Mouse (Mus musculus) forebrain, embryonic 16.5 days (tissue): Measurements from ENCODE around the gene Pld5. TPM values are rescaled to one million over a fixed set of nuclear protein-coding genes. Genes with fewer than 3 reads are reported as not detected.

Experiments used
- ATAC-seq: fragments of 200-750 bp; cut with Nextera tagmentation; 2 replicates; pipeline ENCODE4 v1.8.0; 2017; ENCODE audit warnings: mild to moderate bottlenecking, moderate library complexity
- H3K27ac ChIP-seq: fragments of 300-500 bp; sonication (generic); 2 replicates; pipeline ENCODE4 v1.5.1; 2014; ENCODE audit warnings: low read length, control low read depth
- H3K27me3 ChIP-seq: fragments of 300-500 bp; sonication (generic); replicated peaks from 2 replicates; pipeline ENCODE4 v1.6.1; 2014; ENCODE audit warnings: low read length; ENCODE audit not compliant: control insufficient read depth, insufficient read depth
- H3K36me3 ChIP-seq: fragments of 300-500 bp; sonication (generic); 2 replicates; pipeline ENCODE4 v1.6.1; 2014; ENCODE audit not compliant: control insufficient read depth, insufficient read depth
- H3K4me1 ChIP-seq: fragments of 300-500 bp; sonication (generic); replicated peaks from 2 replicates; pipeline ENCODE4 v1.6.1; 2014; ENCODE audit warnings: low read length; ENCODE audit not compliant: control insufficient read depth, insufficient read depth
- H3K4me2 ChIP-seq: fragments of 300-500 bp; sonication (generic); 2 replicates; pipeline ENCODE4 v1.6.1; 2014; ENCODE audit warnings: mild to moderate bottlenecking, low read length, control low read depth
- H3K4me3 ChIP-seq: fragments of 300-500 bp; sonication (generic); replicated peaks from 2 replicates; pipeline ENCODE4 v1.5.1; 2014; ENCODE audit warnings: mild to moderate bottlenecking, low read length, control low read depth
- H3K9ac ChIP-seq: fragments of 300-500 bp; sonication (generic); replicated peaks from 2 replicates; pipeline ENCODE4 v1.6.1; 2014; ENCODE audit warnings: low read depth, low read length, control low read depth
- H3K9me3 ChIP-seq: fragments of 300-500 bp; sonication (generic); 2 replicates; pipeline ENCODE4 v1.6.1; 2016; ENCODE audit warnings: low read length; ENCODE audit not compliant: control insufficient read depth
- WGBS: fragments of 180-500 bp; shearing (Covaris S2); extraction: QIAGEN DNeasy Blood & Tissue Kit; methylation state at CpG from one replicate; pipeline ENCODE4 v1.1.7; 2014; 5-methylcytosine and 5-hydroxymethylcytosine counted together
- polyA plus RNA-seq: library from polyadenylated mRNA; unstranded; fragments of >200 nt; fragmentation: Nextera tagmentation; extraction: Ambion mirVana; gene quantifications from 2 replicates; pipeline ENCODE4 v1.2.1, GENCODE M21; 2015

Pld5 gene
- polyA plus RNA-seq, 1 experiment from 2014 or later: 1.6 TPM

DNA sequence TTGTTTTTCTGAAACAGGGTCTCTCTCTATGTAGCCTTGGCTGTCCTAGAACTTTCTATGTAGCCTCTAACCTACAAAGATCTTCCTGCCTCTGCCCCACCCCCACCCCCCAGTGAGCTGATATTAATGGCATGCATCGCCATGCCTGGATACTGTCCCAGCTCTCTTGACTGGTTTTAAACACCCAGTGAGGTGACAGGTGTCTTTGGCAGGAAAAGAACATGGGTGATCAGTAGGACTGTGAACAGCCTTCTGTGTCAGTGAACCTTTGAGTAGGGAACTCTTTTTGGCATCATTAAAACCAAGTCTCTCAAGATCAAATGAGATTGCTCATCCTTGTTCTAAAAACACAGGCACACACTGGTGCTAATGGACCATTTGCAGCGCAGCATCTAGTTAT lies 313.3 kb downstream of the Pld5 start:
- no peaks in the 10 kb centered on the region for H3K36me3 ChIP-seq
- H3K4me3 ChIP-seq: no peak overlapping the region
- WGBS: 85% methylated on average over 2 of the region's 2 CpGs
- no peak overlapping the region for H3K4me2 ChIP-seq
- H3K27me3 ChIP-seq: no peaks in the 10 kb centered on the region
- H3K4me1 ChIP-seq: no peaks in the 10 kb centered on the region
- no peak overlapping the region for H3K27ac ChIP-seq
- H3K9me3 ChIP-seq: no peaks in the 10 kb centered on the region
- no peak for ATAC-seq
- no peak overlapping the region for H3K9ac ChIP-seq

DNA sequence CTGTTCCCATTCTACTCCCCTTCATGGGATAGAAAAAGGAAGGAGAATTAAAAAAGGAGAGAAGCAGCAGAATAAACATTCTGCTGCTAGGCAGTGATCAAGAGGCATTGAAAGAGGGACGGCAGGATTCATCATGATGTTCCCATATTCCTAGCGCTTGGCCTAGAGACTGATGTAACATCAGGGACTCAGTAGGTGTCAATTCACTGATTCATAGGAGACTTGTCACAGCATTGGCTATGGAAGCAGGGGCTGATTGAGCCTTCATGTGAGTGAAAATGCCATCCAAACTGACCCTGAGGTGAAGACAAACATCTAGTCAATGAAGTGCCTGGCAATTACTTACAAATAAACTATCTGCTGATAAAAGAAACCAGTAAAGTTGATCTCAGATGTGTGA lies 324.3 kb downstream of the Pld5 start:
- Histone ChIP-seq H3K4me3 (no peak overlapping the region), H3K4me2 (no peak overlapping the region), H3K27ac (no peak overlapping the region), H3K9ac (no peak overlapping the region), H3K9me3 (no peaks in the 10 kb centered on the region), H3K36me3 (no peaks in the 10 kb centered on the region), H3K27me3 (no peaks in the 10 kb centered on the region), H3K4me1 (no peaks in the 10 kb centered on the region)
- 91% methylated on average over 2 of the region's 2 CpGs for WGBS
- ATAC-seq: no peak

DNA sequence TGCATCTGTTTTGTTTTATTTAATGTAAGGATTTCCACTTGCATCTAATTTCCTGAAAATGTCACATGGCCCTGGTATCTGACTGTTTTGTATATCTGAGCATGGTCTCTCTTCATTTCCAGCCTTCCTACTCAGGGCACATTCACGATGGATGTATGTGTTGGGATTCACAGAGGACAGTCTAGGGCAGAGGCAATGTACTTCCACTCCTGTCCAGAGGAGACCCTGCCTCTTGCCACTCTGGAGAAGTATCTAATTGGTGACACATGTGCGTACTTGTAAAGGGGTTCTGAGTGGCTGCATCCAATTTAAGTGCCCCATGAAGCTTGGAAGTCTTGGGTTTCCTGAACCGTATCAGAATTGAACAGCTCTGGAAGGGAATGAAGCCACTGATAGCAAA lies 324.7 kb downstream of the Pld5 start:
- no peak overlapping the region for H3K4me2 ChIP-seq
- H3K36me3 ChIP-seq: no peaks in the 10 kb centered on the region
- no peaks in the 10 kb centered on the region for H3K4me1 ChIP-seq
- no peak overlapping the region for H3K9ac ChIP-seq
- no peaks in the 10 kb centered on the region for H3K9me3 ChIP-seq
- no peak overlapping the region for H3K4me3 ChIP-seq
- 93% methylated on average over 3 of the region's 3 CpGs for WGBS
- H3K27me3 ChIP-seq: no peaks in the 10 kb centered on the region
- H3K27ac ChIP-seq: no peak overlapping the region
- no peak for ATAC-seq

DNA sequence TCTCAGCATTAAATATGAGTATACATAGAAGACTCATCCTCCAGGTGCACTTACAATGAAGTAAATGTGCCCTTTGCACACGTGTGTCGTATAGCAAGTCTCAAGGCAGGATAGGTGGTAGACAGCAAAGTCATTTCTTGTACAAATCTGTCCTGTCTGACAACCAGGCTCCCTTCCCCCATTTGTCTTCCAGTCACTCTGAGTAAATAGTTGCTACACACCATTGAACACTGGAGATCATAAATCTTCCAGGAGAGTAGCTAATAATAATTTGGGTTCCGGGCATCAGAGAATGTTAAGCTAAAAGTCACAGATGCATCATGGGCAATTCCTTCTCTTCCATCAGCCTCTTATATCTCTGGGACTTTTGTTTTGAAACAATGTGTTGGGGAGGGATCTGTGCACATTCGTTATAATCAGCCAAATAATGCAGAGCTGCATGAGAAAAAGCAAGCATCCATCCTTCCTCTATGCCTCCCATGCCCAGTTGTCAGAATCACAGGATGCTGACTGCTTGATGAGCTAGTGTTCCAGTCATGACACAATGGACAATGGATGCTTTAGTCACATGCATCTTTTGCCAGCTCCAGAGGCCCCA lies 328.3 kb downstream of the Pld5 start:
- 75% methylated on average over 4 of the region's 4 CpGs for WGBS
- no peaks in the 10 kb centered on the region for H3K27me3 ChIP-seq
- H3K36me3 ChIP-seq: no peaks in the 10 kb centered on the region
- ATAC-seq: no peak
- no peaks in the 10 kb centered on the region for H3K4me1 ChIP-seq
- H3K27ac ChIP-seq: no peak overlapping the region
- H3K4me3 ChIP-seq: no peak overlapping the region
- H3K4me2 ChIP-seq: no peak overlapping the region
- no peak overlapping the region for H3K9ac ChIP-seq
- H3K9me3 ChIP-seq: no peaks in the 10 kb centered on the region

DNA sequence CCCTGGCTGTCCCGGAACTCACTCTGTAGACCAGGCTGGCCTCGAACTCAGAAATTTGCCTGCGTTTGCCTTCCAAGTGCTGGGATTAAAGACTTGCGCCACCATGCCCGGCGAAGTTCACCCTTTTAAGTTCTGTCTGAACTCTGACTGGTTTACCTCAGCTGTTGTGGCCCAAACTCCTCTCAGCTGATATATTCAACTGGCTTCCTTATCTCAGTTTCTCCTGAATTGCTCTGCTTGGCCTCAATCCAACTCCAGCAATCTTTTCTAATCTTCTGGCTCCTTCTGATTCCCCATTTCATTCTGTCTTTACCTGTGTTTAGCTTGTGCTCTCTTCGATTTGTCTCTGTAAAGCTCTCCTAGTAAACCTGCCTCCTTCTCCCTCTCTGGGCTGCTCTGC lies 331.9 kb downstream of the Pld5 start:
- Histone ChIP-seq H3K9ac (no peak overlapping the region), H3K4me3 (no peak overlapping the region), H3K27ac (no peak overlapping the region), H3K4me2 (no peak overlapping the region), H3K9me3 (no peaks in the 10 kb centered on the region), H3K27me3 (no peaks in the 10 kb centered on the region), H3K36me3 (no peaks in the 10 kb centered on the region), H3K4me1 (no peaks in the 10 kb centered on the region)
- 89% methylated on average over 7 of the region's 7 CpGs for WGBS
- no peak for ATAC-seq

DNA sequence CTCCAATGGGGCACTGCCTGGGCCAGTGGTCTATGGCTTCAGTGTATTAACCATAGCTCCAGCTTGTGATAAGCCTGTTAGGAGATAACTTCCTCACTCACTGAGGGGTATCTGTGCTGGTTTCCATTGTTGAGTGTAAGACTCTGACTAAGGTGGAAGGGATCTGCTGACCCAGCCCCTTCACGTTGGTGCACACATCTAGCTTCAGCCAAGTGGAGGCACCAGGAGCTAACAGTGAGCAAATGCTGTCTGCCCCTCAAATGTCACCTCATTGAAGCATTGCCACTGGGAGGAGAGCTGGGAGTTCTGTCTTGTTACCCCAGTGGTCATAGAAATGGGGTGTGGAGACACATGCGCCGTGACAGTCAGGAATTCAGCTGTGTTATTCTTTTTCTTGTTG lies 336.4 kb downstream of the Pld5 start:
- Histone ChIP-seq H3K9ac (no peak overlapping the region), H3K27ac (no peak overlapping the region), H3K36me3 (no peaks in the 10 kb centered on the region), H3K4me3 (no peak overlapping the region), H3K9me3 (no peaks in the 10 kb centered on the region), H3K27me3 (no peaks in the 10 kb centered on the region), H3K4me2 (no peak overlapping the region), H3K4me1 (0 out of 2 replicates have a peak, but pooled peaks cover 2% of the 10 kb centered on the region)
- ATAC-seq: no peak
- WGBS: 80% methylated on average over 3 of the region's 3 CpGs

DNA sequence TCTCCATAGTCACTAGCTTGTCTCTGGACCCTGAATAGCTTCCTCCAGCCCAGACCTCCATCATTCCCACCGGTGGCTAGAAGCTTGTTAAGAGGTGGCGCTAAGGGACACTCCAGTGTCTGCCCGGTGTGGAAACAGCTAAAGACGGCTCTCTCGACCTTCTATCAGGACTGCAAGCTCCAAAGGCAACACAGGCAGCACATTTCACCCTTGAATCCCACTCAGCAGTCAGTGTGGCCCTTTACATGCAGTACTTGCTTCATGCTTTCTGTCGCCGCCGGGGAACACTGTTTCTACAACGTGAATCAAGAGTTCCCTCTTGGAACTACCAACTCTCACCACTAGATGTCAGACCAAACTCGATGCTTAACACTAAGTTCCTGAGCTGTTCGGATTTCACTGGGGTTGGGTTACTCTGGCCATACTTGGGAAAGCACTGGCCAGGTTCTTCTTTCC lies 338.8 kb downstream of the Pld5 start:
- H3K27ac ChIP-seq: no peak overlapping the region
- 0 out of 2 replicates have a peak, but pooled peaks cover 2% of the 10 kb centered on the region for H3K4me1 ChIP-seq
- H3K36me3 ChIP-seq: no peaks in the 10 kb centered on the region
- H3K4me2 ChIP-seq: peak overlapping the region; percentile 27; the same call in 1 of the 2 replicates
- WGBS: 12% methylated on average over 11 of the region's 11 CpGs
- H3K9me3 ChIP-seq: no peaks in the 10 kb centered on the region
- no peak overlapping the region for H3K4me3 ChIP-seq
- peak overlapping the region; percentile 14; the same call in 1 of the 2 replicates for H3K9ac ChIP-seq
- peak; percentile 84 for ATAC-seq
- H3K27me3 ChIP-seq: no peaks in the 10 kb centered on the region

DNA sequence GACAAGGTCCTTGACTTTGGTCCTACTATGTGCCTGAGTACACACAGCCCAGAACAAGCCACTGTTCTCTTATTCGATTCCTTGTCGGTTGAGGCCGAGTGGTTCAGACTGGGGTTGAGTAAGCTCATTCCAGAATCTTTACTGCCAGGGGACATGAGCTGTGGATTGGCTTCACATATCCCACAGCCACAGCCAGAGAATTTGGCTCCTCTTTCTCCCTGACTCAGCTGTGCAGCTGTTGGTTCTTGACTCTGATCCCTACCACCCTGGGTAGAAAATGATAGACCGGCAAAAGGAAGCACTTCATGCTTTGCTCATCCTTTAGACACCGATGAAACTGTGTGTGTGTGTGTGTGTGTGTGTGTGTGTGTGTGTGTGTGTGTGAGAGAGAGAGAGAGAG lies 343.7 kb downstream of the Pld5 start:
- no peak for ATAC-seq
- Histone ChIP-seq H3K27me3 (no peaks in the 10 kb centered on the region), H3K27ac (no peak overlapping the region), H3K4me3 (no peak overlapping the region), H3K9ac (no peak overlapping the region), H3K4me2 (no peak overlapping the region), H3K9me3 (no peaks in the 10 kb centered on the region), H3K4me1 (0 out of 2 replicates have a peak, but pooled peaks cover 2% of the 10 kb centered on the region), H3K36me3 (no peaks in the 10 kb centered on the region)
- WGBS: 94% methylated on average over 5 of the region's 5 CpGs

DNA sequence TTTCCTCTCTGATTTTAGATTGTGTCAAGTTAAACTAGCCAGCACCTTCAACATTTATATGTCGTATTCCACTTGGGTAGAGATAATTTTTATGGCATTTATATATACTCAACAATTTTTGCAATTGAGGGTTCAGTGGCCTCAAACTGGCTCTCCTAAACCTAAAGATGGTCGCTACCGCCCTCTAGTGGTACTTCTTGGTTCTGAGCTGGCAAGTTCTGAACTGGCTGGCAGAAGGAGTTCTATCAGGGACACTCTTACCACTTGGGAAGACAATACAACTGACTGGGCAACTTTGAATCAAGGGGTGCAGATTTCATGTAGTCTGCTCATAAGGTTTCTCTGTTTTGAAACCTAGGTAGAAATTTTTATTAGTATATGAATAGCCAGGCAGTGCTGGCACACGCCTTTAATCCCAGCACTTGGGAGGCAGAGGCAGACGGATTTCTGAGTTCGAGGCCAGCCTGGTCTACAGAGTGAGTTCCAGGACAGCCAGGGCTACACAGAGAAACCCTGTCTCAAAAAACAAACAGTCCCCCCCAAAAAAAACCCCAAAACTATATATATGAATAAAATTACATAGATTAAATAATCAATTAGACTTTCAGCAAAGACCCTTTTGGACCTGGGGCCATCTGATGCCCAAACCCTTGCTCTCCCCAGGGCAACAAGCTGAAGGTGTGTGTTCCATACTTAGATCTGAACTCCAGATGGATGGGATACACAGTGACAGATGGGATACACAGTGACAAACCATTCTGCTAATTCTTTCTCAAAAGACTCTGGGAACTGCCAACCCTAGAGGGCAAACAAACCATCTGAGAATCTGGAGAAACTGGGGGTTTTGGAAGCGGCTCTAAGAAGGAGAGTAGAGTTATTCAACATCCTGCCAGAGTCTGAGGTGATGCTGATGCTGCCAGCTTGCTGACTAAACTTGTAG lies 351.0 kb downstream of the Pld5 start:
- no peak overlapping the region for H3K4me3 ChIP-seq
- no peak overlapping the region for H3K9ac ChIP-seq
- 45% methylated on average over 7 of the region's 7 CpGs for WGBS
- H3K4me2 ChIP-seq: no peak overlapping the region
- H3K9me3 ChIP-seq: no peaks in the 10 kb centered on the region
- H3K36me3 ChIP-seq: no peaks in the 10 kb centered on the region
- H3K27ac ChIP-seq: no peak overlapping the region
- H3K4me1 ChIP-seq: no peaks in the 10 kb centered on the region
- peak; percentile 49 for ATAC-seq
- H3K27me3 ChIP-seq: no peaks in the 10 kb centered on the region
